Mouse (Mus musculus): Measurements from ENCODE around the gene Btbd17.

- TF ChIP-seq CTCF (IDR thresholded peaks at IDR 0.05; ENCODE audit: control insufficient read depth, insufficient read depth, insufficient read length) (no peak), USF1 (IDR thresholded peaks at IDR 0.05; ENCODE audit: low read depth) (no peak), MYOD1 (IDR thresholded peaks at IDR 0.05; ENCODE audit: control insufficient read depth, insufficient read length, low read depth) (no peak), MAX (IDR thresholded peaks at IDR 0.05) (no peak), MYOG (IDR thresholded peaks at IDR 0.05; ENCODE audit: control insufficient read depth, extremely low read depth, insufficient read length) (no peak), CEBPB (IDR thresholded peaks at IDR 0.05; ENCODE audit: low read depth) (no peak)
Observed at GRCm38 (mm10) chr11:114785892-114786291, 9.9 kb downstream of the Btbd17 start.
